Mouse (Mus musculus) spleen, adult 12 weeks (tissue): ENCODE results near the gene Tspo2.

Experiments
- DNase-seq: peaks from one replicate; pipeline ENCODE4 v3.0.0; 2022; ENCODE audit warnings: low spot score

Tspo2 gene

DNA sequence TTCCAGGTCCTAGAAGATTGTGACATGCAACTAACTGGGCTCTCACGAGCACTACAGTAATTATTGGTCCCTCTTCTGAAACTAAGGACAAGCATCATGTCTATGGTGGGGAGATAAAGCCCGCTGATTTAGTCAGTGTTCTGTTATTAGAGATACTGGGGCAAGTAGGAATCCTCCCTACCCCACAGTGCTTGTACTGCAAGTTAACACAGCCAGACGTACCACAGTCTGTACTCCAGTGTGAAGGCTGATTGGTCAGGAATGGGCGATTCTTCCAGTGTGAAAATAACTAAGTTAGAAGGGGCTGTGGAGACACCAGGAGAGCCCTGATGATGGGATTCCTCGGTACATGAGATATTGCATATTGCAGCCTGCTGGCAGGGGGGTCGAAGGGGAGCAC is 33.8 kb downstream of the Tspo2 start:
- DNase-seq = no peak

DNA sequence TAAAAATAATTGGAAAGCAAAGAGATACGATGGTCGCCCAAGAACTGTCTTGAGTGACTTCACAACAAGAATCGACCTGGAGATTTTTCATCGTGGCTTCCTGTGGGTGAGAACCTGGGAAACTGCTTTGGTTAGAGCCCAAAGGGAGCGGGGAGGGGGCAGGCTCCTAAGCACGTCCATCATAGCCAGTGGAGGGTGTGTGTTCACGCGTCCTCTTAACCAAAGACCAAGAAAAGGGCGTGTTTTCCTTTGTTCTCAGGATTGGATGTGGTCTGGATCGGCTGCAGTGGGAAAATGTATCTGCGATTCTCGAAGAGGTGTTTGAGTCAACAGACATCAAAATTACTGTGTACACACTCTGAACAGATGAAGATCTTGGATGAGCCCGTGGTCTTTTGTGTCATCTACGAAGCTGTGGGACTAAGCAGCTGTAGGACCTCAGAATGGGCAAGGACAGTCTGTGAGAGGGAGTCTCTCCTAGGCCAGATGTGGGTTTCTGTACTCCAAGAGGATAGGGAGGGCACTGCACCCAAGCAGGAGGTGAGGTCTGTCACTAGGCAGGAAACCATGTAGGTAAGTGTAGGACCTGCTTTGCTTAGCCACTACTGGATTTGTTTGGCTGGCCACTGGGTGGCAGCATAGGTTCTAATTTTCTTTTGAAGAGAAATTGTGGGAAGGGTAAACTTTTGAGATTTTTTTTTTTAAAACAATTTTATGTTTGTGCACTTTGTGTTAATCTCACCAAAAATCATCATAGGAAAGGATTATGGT is 34.7 kb downstream of the Tspo2 start:
- no peak for DNase-seq

DNA sequence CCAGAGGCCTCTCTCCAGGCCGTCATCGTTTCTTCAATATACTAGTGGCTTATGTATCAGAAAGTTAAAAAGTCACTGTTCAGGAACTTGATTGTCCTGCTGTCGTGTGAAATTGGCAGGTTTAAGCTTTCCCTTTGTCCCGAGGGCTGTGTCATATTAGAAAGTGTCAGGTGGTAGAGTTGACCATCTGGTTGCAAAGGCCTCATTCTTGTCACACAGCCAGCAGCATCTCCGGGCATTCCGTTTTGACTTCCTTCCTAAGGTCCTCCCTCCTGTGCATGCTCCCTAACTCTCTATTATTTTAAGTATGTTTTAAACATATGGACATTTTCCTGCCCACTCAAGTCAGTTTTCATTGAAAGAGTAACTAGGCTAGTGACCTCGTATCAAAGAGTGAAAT is 35.3 kb downstream of the Tspo2 start:
- DNase-seq = no peak

DNA sequence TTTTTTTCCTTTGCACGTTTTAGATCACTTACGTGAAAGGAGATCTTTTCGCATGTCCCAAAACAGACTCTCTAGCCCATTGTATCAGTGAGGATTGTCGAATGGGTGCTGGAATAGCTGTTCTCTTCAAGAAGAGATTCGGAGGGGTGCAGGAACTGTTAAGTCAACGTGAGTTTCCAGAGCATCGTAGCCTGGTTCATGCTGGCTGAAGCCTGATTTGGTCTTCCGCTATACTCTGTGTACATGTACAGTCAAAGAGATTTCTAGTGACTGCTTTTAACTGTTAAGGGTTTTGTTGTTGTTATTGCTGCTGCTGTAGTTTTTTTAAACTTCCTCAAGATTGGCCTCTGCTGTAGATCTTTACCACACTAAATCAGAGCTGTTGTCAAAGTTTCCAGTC is 40.1 kb downstream of the Tspo2 start:
- no peak for DNase-seq

DNA sequence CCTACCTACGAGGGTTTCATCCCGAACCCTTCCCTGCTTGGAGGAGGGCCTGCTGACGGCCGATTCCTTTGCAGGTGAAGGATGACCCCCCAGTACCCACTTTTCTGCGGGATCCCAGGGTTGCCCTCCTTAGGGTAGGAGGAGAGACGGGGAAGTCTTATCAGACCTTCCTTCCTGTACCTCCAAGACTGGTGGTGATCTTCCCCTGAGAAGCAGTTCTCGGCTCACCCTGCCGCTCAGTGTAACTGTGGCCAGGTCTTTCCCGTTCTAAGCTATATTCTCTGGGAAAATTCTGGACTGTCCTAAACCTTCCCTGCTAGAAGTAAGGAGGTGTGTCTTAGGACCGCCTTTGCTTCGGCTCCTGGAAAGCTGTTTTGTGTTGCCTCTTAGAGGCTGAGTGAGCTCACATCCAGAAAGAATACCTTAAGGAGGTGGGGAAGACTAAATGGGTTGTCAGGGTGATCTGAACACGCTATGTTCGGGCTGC is 41.0 kb downstream of the Tspo2 start:
- no peak for DNase-seq

DNA sequence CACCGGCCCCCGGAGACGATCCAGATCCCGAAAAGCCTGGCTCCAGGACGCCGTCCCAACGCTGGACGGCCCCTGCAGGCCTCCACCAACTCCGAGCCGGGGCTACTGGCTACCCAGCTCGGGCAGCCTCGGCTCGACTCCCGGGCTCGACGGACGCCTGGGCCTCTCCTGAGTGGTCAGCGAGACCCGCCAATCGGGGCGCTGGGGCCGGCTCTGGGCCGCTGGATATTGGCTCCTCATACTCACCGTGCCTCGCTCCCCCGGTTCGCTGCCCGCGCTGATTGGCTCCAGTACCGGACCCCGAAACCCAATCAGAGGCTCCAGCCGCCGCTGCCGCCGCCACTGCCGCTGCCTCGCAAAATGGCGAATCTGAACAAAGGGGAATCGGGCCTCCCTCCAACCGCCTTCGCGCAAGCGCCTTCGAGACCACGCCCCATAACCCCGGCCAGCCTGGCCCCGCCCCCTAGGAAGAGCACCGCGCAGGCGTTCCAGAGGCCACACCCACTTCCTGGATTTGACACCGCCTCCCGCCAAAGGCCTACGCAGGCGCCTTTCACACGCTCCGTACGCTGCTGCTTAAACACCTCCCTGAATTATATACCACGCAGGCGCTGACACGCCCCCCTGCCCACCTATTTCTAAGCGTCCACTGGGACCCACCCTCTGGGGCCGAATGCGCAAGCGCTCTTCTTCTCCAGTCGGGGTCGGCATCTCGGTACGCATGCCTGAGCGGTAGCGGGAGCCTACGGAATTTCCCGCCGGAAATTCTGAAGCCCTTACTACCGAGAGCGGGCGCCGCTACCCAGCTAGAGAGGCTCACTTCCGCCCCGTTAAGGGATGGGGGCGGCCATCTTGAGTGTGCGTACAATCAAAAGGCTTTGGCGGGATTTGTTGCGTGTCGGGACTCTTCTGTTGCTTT is 41.7 kb downstream of the Tspo2 start, which contains the start of the genes Nfya and Oard1:
TSS of gene Nfya (minus strand) at position 527 of the 919 bp plus-strand sequence.
TSS of gene Oard1 (plus strand) at position 635 of the 919 bp plus-strand sequence.
- peak; percentile 100 for DNase-seq

DNA sequence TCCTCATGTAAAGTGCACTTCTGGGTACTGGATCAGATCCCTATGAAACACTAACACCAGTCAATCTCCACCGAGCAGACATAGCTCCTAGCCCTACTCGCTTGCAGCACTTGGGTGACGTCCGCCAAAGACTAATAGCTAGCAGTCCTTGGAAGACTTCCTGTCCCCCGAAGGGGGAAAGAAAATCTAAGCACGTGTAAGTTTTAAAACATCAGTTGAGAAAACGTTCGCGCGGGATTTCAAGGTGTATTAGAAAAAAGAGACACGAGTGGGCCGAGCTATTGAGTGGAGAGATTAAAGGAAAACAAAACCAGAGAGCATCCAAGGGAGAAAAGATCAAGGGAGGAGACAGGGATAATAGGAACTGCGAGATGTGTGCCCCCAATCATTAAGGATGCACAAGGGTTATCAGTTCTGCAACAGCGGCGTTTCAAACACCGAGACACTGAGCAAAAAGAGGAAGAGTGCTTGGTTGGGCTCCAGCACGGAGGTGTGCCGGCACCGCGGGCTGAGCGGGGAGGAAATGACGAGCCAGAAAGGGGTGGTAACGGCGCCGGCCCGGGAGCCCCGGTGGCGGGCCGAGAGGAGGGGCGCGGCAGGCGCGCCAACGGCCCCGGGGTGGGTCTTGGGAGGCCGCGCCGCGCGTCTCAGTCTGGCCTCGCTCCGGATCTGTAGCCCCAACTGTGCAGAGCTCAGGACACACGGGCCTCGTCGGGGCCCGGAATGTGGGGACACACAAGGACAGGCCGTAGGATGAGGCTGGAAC is 42.6 kb downstream of the Tspo2 start:
- peak; percentile 73 for DNase-seq

DNA sequence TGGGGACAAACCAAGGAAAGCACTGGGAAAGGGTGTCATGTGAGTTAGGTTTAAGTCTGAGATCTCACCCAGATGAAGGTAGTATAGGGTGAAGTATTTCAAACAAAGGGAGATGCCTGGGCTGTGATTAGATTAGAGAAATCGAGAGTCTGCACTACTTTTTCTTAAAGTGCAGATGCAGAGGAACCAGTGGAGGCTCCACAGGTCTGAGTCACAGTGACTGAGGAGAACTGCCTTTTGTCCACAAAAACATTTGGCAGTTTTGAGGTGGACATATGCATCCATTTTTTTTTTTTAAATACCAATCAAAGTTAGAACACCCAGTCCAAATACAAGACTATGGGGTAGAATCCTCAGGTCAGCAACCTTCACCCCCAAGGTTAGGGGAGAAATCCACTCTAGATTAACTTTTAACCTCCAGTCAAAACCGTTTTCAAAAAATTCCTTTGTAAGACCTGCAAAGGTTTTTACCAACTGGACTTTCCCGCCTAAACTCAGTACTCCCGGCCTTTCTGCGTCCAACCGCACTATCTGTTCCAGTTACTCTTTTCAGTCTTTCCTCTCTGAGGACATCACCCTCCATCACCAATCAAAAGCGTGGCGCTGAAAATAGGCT is 43.3 kb downstream of the Tspo2 start:
- DNase-seq = no peak

DNA sequence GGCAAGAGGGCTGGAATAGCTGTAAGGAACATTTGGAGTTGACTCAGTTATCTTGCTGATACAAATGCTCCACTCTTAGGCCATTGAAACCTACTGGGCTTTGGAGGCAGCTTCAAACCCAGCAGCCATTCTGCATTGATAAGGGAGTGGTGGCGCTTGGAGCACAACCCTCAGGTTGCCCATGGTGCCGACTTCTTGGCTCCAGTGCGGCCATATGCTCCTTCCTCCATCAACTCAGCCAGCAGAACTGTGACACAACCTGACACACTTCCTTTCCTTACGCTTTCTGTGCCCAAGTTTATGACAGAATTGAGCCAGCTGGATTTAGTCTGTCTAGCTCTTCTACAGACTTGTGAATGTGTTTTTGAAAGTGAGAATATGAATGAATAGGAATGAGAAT is 44.2 kb downstream of the Tspo2 start:
- no peak for DNase-seq

DNA sequence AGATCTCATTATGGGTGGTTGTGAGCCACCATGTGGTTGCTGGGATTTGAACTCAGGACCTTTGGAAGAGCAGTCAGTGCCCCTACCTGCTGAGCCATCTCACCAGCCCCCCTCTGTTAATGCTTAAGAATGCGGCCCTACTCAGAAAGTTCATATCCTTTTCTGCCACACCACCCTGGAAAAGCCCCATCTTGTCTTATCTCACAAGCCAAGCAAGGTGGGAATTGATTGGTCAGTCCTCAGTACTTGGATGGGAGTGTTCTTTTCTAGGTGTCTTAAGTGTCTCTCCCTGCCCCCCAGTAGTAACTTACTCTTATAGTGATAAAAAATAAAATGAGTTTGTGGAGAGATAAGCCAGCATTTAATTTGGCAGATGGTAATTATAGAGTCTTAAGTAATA is 46.6 kb downstream of the Tspo2 start:
- DNase-seq = no peak

DNA sequence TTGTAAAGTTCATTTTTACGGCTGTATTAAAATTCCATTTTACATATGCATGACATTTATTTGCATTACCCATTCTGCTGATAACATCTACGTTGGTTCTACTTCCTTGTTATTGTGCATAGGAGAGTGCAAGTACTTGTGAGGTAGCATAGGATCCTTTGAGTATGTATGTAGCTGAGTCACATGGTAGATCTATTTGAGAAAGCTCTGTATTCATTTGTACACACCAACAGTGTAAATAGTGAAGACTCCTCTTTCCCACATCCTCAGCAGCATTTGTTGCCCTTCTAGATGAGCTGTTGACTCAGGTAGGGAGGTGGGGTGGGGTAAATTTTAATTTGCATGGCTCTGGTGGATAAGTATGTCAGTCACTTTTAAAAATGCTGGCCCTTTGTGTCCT is 47.5 kb downstream of the Tspo2 start:
- no peak for DNase-seq

DNA sequence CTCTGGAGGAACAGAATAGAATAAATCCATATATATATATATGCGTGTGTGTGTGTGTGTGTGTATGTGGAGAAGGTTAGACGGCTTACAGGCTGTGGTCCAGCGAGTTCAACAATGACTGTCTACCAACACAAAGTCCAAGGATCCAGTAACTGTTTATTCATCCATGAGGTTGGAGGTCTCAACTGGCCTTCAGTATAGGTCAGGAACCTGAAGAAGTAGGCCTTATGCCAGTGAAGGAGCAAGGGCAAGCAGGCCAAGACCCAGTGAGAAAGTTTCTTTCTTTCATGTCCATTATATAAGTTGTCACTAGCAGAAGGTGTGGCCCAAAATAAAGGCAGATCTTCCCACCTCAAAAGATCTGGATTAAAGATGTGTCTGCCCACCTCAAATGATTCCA is 48.6 kb downstream of the Tspo2 start:
- no peak for DNase-seq

DNA sequence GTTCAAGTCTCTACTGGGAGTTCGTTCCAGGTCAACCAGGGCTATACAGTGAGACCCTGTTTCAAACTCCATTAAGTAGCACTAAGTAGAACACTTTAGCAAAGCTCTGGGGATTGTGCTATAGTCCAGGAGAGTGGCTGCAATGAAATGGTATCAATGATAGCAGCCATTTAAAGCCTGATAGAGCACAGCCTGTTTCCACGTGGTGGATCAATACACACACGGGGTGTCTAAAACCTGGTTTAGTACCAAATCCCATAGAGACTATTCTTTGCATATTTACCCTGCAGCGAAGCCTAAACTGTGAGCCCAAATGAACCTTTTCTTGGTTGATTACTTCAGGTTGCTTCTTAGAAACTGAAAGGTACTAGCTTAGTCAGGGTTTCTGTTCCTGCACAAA is 49.6 kb downstream of the Tspo2 start:
- DNase-seq = no peak
